Mouse (Mus musculus) liver, embryonic 16.5 days (tissue): ENCODE measurements around the gene Gm37240. TPM values are rescaled to one million over a fixed set of nuclear protein-coding genes. Genes with fewer than 3 reads are reported as not detected.

ENCODE experiments used
- ATAC-seq: fragments of 200-750 bp; cut with Nextera tagmentation; 2 replicates; pipeline ENCODE4 v1.8.0; 2017; ENCODE audit warnings: low read depth, mild to moderate bottlenecking, moderate number of reproducible peaks, moderate library complexity
- H3K27ac ChIP-seq: fragments of 300-500 bp; sonication (generic); 2 replicates; pipeline ENCODE4 v1.5.1; 2014; ENCODE audit warnings: mild to moderate bottlenecking, low read length
- H3K27me3 ChIP-seq: fragments of 300-500 bp; sonication (generic); 2 replicates; pipeline ENCODE4 v1.6.1; 2014; ENCODE audit warnings: low read depth, low read length, mixed read lengths; ENCODE audit not compliant: control insufficient read depth, insufficient read depth
- H3K36me3 ChIP-seq: fragments of 300-500 bp; sonication (generic); 2 replicates; pipeline ENCODE4 v1.6.1; 2014; ENCODE audit warnings: mild to moderate bottlenecking; ENCODE audit not compliant: control insufficient read depth, insufficient read depth
- H3K4me1 ChIP-seq: fragments of 300-500 bp; sonication (generic); 2 replicates; pipeline ENCODE4 v1.6.1; 2014; ENCODE audit warnings: low read depth, low read length, mixed read lengths; ENCODE audit not compliant: control insufficient read depth
- H3K4me2 ChIP-seq: fragments of 300-500 bp; sonication (generic); 2 replicates; pipeline ENCODE4 v1.6.1; 2014; ENCODE audit warnings: low read depth, low read length, mixed read lengths
- H3K4me3 ChIP-seq: fragments of 300-500 bp; sonication (generic); 2 replicates; pipeline ENCODE4 v1.5.1; 2014; ENCODE audit warnings: low read depth, mild to moderate bottlenecking, low read length
- H3K9ac ChIP-seq: fragments of 300-500 bp; sonication (generic); 2 replicates; pipeline ENCODE4 v1.6.1; 2014; ENCODE audit warnings: low read depth, low read length
- H3K9me3 ChIP-seq: fragments of 300-500 bp; sonication (generic); replicated peaks from 2 replicates; pipeline ENCODE4 v1.6.1; 2016; ENCODE audit warnings: low read length; ENCODE audit not compliant: control insufficient read depth
- WGBS: fragments of 180-500 bp; shearing (Covaris S2); extraction: QIAGEN DNeasy Blood & Tissue Kit; methylation state at CpG from one replicate; pipeline ENCODE4 v1.1.7; 2014; ENCODE audit not compliant: insufficient replicate concordance; 5-methylcytosine and 5-hydroxymethylcytosine counted together
- polyA plus RNA-seq: library from polyadenylated mRNA; unstranded; fragments of >200 nt; fragmentation: Nextera tagmentation; extraction: Ambion mirVana; gene quantifications from 2 replicates; pipeline ENCODE4 v1.2.1, GENCODE M21; 2015

The Gm37240 gene
- polyA plus RNA-seq, 1 experiment from 2014 or later, result 0.65 TPM

DNA sequence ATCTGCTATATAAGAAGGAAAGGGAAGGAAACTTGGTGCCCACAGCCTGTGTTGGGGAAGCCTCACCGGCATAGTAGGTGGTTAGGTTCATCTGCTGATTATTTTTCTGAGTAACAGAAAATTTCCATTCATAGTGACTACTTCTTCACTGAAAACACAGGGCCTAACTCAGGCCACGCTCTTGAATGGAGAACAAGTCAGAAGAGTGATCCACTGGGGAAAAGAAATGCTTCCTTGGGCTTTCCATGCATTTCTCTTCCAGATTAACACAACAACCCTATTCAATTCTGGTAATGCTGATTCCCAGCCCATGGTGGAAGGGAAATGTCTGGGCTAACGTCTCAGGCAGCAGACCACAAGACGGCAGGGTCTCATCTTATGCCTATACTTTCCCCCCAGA, 188.8 kb downstream of the Gm37240 start:
- H3K36me3 ChIP-seq, result no peaks in the 10 kb centered on the region
- no peaks in the 10 kb centered on the region for H3K9me3 ChIP-seq
- no peak overlapping the region for H3K9ac ChIP-seq
- ATAC-seq, result no peak
- no peak overlapping the region for H3K27ac ChIP-seq
- no peaks in the 10 kb centered on the region for H3K27me3 ChIP-seq
- no peak overlapping the region for H3K4me2 ChIP-seq
- no peak overlapping the region for H3K4me3 ChIP-seq
- WGBS, result 52% methylated on average over 4 of the region's 4 CpGs
- peaks cover 3% of the 10 kb centered on the region; the same call in 1 of the 2 replicates for H3K4me1 ChIP-seq

DNA sequence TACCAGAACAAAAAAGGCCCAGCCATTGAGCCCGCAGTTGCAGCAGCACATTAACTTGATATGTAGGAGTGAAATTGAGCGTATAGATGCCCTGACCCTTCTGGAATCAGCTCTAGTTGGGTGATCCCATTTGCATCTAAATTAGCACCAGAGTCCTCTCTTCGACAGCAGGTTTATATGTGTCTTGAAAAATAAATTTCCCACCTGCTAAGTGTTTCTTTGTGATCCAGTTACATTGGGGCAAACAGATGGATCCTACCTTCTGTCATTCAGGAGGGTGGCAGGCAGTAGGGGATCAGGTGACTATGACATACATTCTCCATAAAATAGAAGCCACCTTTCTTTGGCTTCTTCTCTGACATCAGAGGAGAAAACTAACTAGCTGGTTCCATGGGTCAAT, 192.3 kb downstream of the Gm37240 start:
- H3K36me3 ChIP-seq, result no peaks in the 10 kb centered on the region
- no peak overlapping the region for H3K27ac ChIP-seq
- no peaks in the 10 kb centered on the region for H3K4me1 ChIP-seq
- H3K9me3 ChIP-seq, result no peaks in the 10 kb centered on the region
- ATAC-seq, result no peak
- H3K4me2 ChIP-seq, result no peak overlapping the region
- no peak overlapping the region for H3K9ac ChIP-seq
- no peaks in the 10 kb centered on the region for H3K27me3 ChIP-seq
- H3K4me3 ChIP-seq, result no peak overlapping the region
- 67% methylated on average over 3 of the region's 3 CpGs for WGBS

DNA sequence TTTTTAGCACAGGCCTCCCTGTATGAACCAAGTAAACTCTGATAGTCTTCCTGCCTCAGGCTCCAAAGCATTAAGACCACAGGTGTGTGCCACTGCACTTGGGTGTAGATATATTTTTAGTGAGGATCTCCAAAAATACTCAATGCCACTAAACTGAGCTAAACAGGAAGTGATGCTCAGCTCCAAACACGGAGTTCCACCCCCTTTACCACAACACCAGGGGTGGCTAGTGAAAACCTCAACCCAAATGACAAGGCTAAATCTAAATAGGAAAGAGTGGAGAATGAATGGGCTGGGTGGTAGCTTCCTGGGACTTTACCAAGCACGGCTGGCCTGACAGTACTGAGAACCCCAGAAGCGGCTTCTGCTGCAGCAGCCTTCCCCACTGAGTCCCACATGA, 194.3 kb downstream of the Gm37240 start:
- no peak for ATAC-seq
- no peaks in the 10 kb centered on the region for H3K9me3 ChIP-seq

DNA sequence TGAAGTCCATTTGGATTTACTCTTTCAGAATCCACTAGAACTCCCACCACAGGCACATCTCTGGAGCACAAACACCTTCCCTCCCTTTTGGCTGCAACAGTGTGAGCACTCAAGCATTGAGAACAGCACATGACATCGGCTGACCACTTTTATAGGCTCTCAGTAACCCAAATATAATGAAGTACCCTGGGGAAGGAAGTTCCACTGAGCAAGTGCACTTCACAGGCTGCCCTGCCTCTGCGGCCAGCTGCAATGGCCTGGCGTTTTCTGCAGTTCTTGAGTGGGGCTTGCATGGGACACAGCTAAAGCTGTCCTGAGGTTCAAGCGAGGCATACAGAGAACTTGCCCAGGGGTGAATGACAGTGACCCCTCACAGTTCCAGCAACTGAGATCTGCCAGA, 196.2 kb downstream of the Gm37240 start:
- no peaks in the 10 kb centered on the region for H3K9me3 ChIP-seq
- H3K4me2 ChIP-seq, result no peak overlapping the region
- H3K27me3 ChIP-seq, result no peaks in the 10 kb centered on the region
- no peak for ATAC-seq
- no peaks in the 10 kb centered on the region for H3K36me3 ChIP-seq
- no peak overlapping the region for H3K4me3 ChIP-seq
- H3K9ac ChIP-seq, result no peak overlapping the region
- 56% methylated on average over 4 of the region's 4 CpGs for WGBS
- no peaks in the 10 kb centered on the region for H3K4me1 ChIP-seq
- no peak overlapping the region for H3K27ac ChIP-seq

More for the DNA sequence above, 194.3 kb downstream of the Gm37240 start:
- Histone ChIP-seq H3K36me3 (no peaks in the 10 kb centered on the region), H3K9ac (no peak overlapping the region), H3K27me3 (no peaks in the 10 kb centered on the region), H3K4me1 (no peaks in the 10 kb centered on the region), H3K4me2 (no peak overlapping the region), H3K27ac (no peak overlapping the region), H3K4me3 (no peak overlapping the region)
- 11% methylated on average over 3 of the region's 3 CpGs for WGBS

DNA sequence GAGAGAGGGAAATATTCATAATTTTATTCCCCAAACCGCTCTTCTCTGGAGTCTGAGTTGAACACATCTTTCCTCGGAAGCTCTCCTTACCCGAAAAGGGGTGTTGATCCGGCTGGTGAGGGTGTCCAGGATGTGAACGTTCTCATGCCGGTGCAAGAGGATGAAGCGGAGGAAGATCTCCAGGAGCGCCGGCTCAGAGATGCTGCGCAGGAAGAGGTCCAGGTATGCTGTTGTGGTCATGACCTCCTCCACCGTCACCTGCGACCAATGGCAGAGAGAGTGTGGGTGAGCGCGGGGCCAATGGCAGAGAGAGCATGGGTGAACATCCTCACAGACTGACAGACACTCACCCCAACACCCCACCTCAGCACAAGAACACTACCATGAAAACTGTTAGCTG, 199.0 kb downstream of the Gm37240 start:
- Histone ChIP-seq H3K4me2 (no peak overlapping the region), H3K4me1 (no peaks in the 10 kb centered on the region), H3K4me3 (no peak overlapping the region), H3K27ac (no peak overlapping the region), H3K36me3 (no peaks in the 10 kb centered on the region), H3K27me3 (no peaks in the 10 kb centered on the region), H3K9me3 (no peaks in the 10 kb centered on the region), H3K9ac (no peak overlapping the region)
- WGBS, result 79% methylated on average over 14 of the region's 14 CpGs
- no peak for ATAC-seq

DNA sequence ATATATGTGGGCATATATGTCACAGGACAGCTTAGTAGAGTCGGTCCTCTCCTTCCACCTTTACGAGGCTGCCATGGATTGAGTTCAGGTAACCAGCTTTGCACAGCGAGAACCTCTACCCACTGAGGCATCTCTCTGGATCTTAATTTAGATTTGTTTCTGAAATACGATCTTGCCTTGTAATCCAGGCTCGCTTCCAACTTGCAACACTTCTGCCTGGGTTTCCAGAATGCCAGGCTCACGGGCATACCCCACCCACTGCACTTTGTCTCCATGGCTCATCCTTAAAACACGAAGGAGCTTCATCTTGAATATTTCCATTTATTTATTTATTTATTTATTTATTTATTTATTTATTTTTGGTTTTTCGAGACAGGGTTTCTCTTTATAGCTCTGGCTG, 202.0 kb downstream of the Gm37240 start:
- Histone ChIP-seq H3K27me3 (no peaks in the 10 kb centered on the region), H3K9ac (no peak overlapping the region), H3K36me3 (no peaks in the 10 kb centered on the region), H3K4me1 (no peaks in the 10 kb centered on the region), H3K4me2 (no peak overlapping the region), H3K4me3 (no peak overlapping the region), H3K27ac (no peak overlapping the region), H3K9me3 (no peaks in the 10 kb centered on the region)
- no peak for ATAC-seq
- 65% methylated on average over 8 of the region's 8 CpGs for WGBS

DNA sequence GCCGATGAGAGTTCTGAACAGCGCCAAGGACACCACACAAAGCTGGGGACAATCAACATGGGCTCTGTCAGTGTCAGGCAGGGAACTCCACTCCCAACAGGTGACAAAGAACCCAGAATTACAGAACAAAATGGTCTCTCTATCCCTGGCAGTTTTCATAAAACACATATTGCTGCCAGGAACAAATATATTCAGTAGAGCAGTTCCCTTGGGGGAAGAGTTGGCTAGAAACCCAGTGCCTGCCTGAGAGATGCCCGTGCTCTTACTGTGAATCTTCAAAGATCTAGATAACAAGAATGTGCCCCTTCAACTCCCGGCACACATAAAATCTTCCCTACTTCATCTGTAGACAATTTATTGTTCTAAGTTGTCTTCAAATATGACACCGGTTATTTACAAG, 203.7 kb downstream of the Gm37240 start:
- 70% methylated on average over 5 of the region's 5 CpGs for WGBS
- no peak for ATAC-seq
- Histone ChIP-seq H3K27ac (no peak overlapping the region), H3K9ac (no peak overlapping the region), H3K36me3 (no peaks in the 10 kb centered on the region), H3K27me3 (no peaks in the 10 kb centered on the region), H3K4me2 (no peak overlapping the region), H3K4me3 (no peak overlapping the region), H3K9me3 (no peaks in the 10 kb centered on the region), H3K4me1 (no peaks in the 10 kb centered on the region)

DNA sequence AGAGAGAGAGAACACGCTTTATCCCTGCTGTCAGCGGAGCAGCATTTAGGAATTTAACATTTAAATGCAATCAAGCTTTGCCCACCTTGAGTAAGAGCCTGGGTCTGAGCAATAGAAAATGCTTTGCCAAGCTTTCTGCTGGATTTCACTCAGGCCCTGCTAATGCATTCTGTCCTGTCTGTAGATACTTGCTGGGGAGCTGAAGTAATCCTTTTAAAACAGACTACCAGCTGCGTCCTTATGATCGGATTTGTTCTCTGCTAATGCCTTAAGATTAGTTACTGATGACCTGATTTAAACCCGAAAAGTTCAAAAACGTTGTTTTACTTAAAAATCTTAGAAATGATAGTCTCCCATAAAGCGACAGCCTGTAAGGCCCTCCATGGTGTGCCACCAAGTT, 206.2 kb downstream of the Gm37240 start:
- Histone ChIP-seq H3K9ac (no peak overlapping the region), H3K27ac (no peak overlapping the region), H3K4me1 (no peaks in the 10 kb centered on the region), H3K27me3 (no peaks in the 10 kb centered on the region), H3K36me3 (no peaks in the 10 kb centered on the region), H3K4me2 (no peak overlapping the region), H3K9me3 (no peaks in the 10 kb centered on the region), H3K4me3 (no peak overlapping the region)
- 71% methylated on average over 7 of the region's 7 CpGs for WGBS
- no peak for ATAC-seq

DNA sequence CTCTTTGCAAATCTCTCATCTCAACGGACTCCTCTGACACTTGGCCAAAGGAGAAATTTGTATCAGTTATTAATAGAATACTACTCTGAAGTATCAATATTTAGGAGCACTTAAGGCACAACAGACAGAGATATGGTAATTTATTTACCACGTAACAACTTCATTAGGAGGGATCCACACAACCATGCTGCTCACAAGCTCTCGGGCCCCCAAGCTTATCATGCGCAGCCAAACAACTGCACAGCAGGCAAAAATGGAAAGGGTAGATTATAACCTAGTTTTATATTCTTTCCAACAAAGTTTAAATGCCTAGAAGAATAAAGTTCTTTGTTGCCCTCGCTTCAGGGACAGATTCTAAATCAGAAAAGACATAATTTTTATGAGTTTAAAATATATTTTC, 207.4 kb downstream of the Gm37240 start:
- Histone ChIP-seq H3K27me3 (no peaks in the 10 kb centered on the region), H3K9me3 (no peaks in the 10 kb centered on the region), H3K36me3 (no peaks in the 10 kb centered on the region), H3K27ac (no peak overlapping the region), H3K4me3 (no peak overlapping the region), H3K9ac (no peak overlapping the region), H3K4me1 (no peaks in the 10 kb centered on the region), H3K4me2 (no peak overlapping the region)
- ATAC-seq, result no peak
- WGBS, result 46% methylated on average over 5 of the region's 5 CpGs
